ENCODE assay signal across 1 mouse cellular context in genomic region chr11:102467041-102467631, GRCm38 (mm10).
TF ChIP-seq lines count a peak whose summit lies in the region.

No protein-coding gene starts in this region.

TF ChIP-seq in MEL, 35 proteins besides CTCF, POLR2A, EP300 and RAD21 (continued from another document):
- no peak; the same call in 1 of the 2 replicates for TF ChIP-seq NRF1 (IDR thresholded peaks at IDR 0.05; ENCODE audit: insufficient read depth, low read depth, low read length, poor library complexity, severe bottlenecking)
- TF ChIP-seq NELFE (IDR thresholded peaks at IDR 0.05; ENCODE audit: low read depth, low read length) = no peak
- TF ChIP-seq ETS1 (IDR thresholded peaks at IDR 0.05; ENCODE audit: low read depth, low read length) = peak; percentile 61
- TF ChIP-seq TBP (IDR thresholded peaks at IDR 0.05; ENCODE audit: low read depth, low read length) = peak; percentile 56; the same call in 1 of the 2 replicates
- TF ChIP-seq ELF1 (IDR thresholded peaks at IDR 0.05; ENCODE audit: low read depth, low read length) = no peak
- no peak for TF ChIP-seq ZC3H11A (IDR thresholded peaks at IDR 0.05; ENCODE audit: low read depth, low read length)
- no peak for TF ChIP-seq GATA1 (IDR thresholded peaks at IDR 0.05; ENCODE audit: low read depth, low read length)
- no peak for TF ChIP-seq TAL1 (IDR thresholded peaks at IDR 0.05; ENCODE audit: low read length)
- TF ChIP-seq TCF12 (IDR thresholded peaks at IDR 0.05; ENCODE audit: low read depth, low read length) = no peak
- no peak for TF ChIP-seq BHLHE40 (IDR thresholded peaks at IDR 0.05; ENCODE audit: borderline replicate concordance, low read depth, low read length)
- TF ChIP-seq USF1 (IDR thresholded peaks at IDR 0.05; ENCODE audit: low read depth, low read length) = 0 out of 2 replicates have a peak, but pooled peaks have one; percentile 11
- no peak for TF ChIP-seq POLR2AphosphoS5 (IDR thresholded peaks at IDR 0.05; ENCODE audit: borderline replicate concordance, low read depth, low read length)
- TF ChIP-seq E2F4 (IDR thresholded peaks at IDR 0.05; ENCODE audit: borderline replicate concordance, low read depth, low read length) = peak; percentile 45; the same call in 1 of the 2 replicates
- no peak for TF ChIP-seq ZKSCAN1 (IDR thresholded peaks at IDR 0.05; ENCODE audit: low read depth, low read length)
- TF ChIP-seq UBTF (IDR thresholded peaks at IDR 0.05; ENCODE audit: borderline replicate concordance, insufficient read depth, low read depth, low read length) = no peak
- no peak for TF ChIP-seq ZNF384 (IDR thresholded peaks at IDR 0.05; ENCODE audit: low read depth, low read length)
- no peak for TF ChIP-seq SMC3 (IDR thresholded peaks at IDR 0.05; ENCODE audit: low read depth, low read length)
- no peak for TF ChIP-seq GABPA (IDR thresholded peaks at IDR 0.05; ENCODE audit: low read depth, low read length)
- TF ChIP-seq CHD2 (IDR thresholded peaks at IDR 0.05; ENCODE audit: low read length) = no peak
- no peak for TF ChIP-seq HCFC1 (IDR thresholded peaks at IDR 0.05; ENCODE audit: low read depth, low read length)
- TF ChIP-seq JUND (IDR thresholded peaks at IDR 0.05; ENCODE audit: low read depth, low read length) = no peak
- no peak for TF ChIP-seq CHD1 (IDR thresholded peaks at IDR 0.05; ENCODE audit: low read depth, low read length)
- TF ChIP-seq MYC (IDR thresholded peaks at IDR 0.05; ENCODE audit: low read depth, low read length) = no peak
- TF ChIP-seq MXI1 (IDR thresholded peaks at IDR 0.05; ENCODE audit: low read depth, low read length) = 0 out of 2 replicates have a peak, but pooled peaks have one; percentile 58
- peak; percentile 70 for TF ChIP-seq SIN3A (IDR thresholded peaks at IDR 0.05; ENCODE audit: low read length)
- TF ChIP-seq MEF2A (IDR thresholded peaks at IDR 0.05; ENCODE audit: extremely low read depth, insufficient replicate concordance, low read depth, low read length, poor library complexity, severe bottlenecking) = no peak
- no peak for TF ChIP-seq MAFK (IDR thresholded peaks at IDR 0.05; ENCODE audit: borderline replicate concordance, low read depth, low read length)
